Mouse (Mus musculus) spleen, adult 18-20 months (tissue): ENCODE results near the gene Mta1.

Experiments used
- DNase-seq, 2 experiments: peaks; one replicate each; pipeline ENCODE4 v3.0.0; 2022; ENCODE audit warnings: mixed read lengths in 2 of 2

Mta1 gene

GRCm38 (mm10) chr12:113098530-113099151 is 563 bp downstream of the Mta1 start:
- peak in 1 of 2 experiments; percentile 30 for DNase-seq

- no peak for DNase-seq
Observed at GRCm38 (mm10) chr12:113099470-113100237, 1.6 kb downstream of the Mta1 start.

DNA sequence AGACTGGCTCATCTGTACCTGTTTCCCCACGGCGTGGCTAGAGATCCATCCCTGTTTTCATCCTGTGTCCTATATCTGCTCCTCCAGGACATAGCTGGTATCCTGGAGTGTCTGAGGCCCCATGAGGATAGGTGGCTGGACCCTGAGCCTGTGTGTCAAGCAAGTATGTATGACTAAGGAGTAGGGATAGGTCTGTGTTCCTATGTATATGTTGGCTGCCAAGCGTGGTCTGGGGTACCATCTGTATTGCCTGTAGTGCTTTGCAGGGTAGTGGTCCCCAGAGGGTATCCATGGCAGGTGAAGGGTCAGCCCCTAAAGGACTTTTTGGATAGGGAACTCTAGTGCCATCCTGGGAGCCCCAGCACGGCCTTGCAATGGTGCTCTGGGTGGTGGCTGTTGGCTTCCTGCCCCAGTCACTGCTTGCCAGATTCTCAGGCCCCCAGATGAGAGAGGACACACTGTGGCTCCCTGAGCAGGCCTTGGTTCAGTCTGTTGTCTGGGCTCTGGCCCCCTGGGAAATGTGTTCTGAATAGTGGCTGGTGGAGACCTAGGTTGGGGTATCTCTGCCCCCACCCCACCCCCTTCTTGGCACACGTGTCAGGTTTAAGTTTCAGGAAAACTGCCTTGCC is 2.5 kb downstream of the Mta1 start:
- no peak for DNase-seq

DNA sequence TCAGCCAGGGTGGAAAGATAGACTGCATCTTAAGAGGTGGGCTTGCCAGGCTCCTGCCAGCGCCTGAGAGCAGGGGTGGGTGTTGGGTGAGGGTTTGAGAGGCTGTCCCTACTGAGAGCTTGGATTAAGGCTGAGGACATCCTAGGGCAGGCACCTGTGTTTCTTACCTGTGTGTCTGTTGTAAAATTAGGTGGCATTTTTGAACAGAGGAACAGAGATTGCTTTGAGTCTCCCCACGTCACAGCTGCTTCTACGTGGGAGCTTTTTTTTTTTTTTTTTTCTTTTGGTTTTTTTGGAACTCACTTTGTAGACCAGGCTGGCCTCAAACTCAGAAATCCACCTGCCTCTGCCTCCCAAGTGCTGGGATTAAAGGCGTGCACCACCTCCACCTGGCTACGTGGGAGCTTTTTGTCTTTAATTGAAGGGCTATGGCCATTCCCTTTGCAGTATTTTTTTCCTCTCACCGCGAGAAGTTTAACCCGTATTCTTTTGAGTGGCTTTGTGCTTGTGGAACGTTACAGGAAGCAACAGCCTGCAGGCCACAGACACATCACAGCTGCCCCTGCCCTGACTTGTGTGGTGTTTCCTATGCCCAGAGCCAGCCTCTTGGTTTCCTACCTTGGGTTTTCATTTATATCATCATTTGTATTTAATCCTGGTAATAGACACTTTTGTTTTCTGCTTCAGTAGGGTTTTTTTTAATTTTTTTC is 3.3 kb downstream of the Mta1 start:
- DNase-seq = no peak

DNA sequence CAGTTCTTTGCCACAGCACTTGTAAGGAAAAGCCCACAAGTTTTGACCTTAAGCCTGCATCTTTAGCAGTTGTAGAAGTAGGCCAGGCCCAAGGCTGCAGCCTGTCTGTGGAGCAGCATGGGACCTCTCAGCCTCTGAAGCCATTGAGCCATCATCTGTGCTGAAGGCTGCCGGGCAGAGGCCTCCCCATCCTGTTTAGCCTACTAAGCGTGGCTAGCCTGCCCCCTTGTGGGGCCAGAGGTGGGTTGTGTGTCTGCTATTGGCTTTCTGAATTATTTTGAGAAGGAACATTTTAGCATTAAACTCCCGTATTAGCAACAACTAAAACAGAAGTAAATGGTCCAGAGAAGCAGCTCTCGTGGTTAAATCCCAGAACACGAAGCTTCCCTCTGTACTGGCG is 4.4 kb downstream of the Mta1 start:
- peak; percentile 50 to 71 for DNase-seq

- no peak for DNase-seq
Observed at GRCm38 (mm10) chr12:113103846-113104451, 5.9 kb downstream of the Mta1 start.

DNA sequence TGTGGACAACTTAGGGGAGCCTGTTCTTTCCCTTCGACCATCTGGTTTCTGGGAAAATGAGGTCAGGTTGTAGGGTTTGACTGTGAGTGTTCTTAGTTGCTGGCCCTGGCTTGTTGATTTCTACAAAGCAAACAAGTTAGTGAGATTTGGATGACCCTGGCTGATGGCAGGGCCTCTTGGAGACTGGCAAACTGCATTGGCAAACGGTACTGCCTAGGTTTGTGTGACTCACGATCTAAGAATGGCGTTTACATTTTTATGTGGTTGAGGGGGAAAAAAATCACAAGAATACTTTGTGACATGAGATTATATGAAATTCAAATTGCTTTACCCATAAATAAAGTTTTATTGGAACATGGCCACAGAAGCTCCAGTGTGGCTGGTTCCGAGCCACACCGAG is 8.3 kb downstream of the Mta1 start:
- DNase-seq = no peak

DNA sequence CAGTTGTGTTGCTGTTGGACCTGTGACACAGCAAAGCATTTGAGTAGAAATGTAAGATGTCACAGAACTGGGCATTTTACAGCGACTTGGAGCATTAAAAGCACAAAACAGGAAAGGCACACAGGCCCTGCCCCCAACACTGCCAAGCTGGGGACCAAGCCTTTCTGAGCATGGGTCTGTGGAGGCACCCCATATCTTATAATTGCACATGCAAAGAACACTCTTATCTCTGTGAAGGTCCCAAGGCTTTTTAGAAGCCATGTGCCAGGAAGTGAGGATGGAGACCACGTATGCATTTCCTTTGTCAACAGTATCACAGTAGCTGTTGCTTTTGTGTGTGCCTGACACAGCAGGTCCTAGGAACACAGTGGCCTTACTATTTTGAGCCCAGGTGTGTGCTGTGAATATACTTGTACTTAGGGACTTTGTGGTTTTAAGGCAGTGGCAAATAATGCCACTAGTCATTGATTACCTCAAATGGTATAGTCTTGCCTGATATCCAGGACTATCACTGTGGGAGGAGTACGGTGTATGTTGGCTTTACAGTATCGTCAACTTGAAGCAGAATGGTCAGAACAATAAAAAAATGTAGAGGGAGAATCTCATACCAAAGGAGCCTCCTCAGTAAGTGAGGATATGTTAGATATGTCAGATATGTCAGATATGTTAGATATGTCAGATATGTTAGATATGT is 9.5 kb downstream of the Mta1 start:
- DNase-seq = no peak

DNA sequence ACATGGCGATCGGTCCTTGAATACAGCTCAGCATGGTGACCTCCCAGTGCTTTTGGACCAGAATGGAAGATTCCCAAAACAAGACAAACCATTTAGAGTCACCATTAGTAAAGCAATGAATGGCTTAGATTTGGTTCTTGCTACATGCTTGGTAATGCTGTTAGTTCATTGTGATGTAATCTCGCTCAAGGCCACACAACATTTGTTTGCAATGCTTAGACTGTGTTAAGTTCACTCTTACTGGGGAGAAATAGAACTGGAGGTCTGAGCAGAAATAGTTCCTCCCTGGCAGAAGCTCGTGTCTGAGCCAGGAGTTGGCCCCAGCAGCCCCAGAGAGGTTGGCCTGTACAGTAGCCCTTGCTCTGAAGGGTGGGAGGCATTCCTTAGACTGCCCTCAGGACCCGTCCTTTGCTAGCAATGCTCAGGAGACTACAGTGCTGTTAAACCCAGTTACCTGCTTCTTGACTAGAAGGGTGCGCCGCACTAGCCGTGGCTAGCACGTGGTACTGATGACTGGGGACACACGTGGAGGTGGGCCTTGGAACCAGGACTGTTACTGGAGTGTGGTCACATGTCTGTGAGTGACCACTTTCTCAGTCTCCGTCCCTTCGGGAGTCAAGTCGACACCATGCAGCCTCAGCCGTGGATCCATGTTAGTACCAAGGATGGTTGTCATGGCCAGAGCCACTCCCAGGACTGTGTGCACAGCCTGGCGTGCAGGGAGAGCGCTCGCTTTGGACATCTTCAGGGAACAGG is 10.6 kb downstream of the Mta1 start:
- DNase-seq = no peak

DNA sequence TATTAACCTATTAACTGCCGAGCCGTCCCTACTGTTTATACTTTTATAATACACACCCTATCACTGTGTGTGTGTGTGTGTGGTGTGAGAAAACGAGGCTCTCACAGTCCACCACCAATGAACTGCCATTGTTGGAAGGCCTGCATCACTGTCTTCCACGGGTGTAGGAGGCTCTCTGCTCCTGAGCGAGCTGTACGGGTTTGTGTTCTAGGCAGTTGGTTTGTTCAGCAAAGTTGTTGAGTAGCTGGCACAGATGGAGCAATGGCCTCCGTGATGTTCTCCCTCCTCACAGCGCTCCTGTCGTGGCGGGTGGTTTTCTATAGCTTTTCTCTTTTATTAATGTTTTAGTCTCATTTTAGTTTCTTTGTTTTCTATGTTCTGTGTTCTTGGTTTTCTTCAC is 11.7 kb downstream of the Mta1 start:
- DNase-seq = no peak

- no peak for DNase-seq
Observed at GRCm38 (mm10) chr12:113114141-113114540, 16.1 kb downstream of the Mta1 start.

DNA sequence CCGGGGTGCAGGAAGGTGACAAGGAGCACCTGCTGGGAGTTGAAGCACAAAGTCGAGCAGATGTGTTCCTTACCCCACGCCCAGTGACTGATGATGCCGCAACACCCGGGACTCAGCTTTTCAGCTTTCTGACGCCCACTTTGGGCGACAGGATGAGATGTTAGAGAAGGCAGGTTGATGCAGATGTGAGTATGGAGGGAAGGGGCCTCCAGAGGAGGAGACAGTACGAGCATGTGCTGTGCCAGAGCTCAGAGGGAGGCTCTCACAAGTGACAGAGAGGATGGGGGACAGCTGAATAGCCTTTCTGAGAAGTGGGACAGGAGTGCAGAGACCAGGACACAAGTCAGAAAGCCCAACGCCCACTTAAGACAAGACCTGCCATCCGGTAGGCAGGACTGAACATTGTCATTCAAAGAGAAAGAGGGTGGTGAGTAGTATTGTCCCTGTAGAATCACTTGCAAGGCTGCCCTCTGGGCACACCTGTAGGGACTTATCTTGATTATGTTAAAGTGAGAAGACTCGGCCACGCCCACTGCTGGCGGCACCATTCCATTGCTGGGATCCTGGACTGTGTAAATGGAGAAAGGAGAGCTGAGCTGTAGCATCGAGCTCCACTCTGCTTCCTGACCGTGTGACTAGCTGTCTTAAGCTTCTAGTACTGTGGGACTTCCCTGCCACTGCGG is 16.9 kb downstream of the Mta1 start:
- DNase-seq = no peak

- DNase-seq = peak; percentile 41 to 73
Observed at GRCm38 (mm10) chr12:113119516-113120410, 21.7 kb downstream of the Mta1 start.

DNA sequence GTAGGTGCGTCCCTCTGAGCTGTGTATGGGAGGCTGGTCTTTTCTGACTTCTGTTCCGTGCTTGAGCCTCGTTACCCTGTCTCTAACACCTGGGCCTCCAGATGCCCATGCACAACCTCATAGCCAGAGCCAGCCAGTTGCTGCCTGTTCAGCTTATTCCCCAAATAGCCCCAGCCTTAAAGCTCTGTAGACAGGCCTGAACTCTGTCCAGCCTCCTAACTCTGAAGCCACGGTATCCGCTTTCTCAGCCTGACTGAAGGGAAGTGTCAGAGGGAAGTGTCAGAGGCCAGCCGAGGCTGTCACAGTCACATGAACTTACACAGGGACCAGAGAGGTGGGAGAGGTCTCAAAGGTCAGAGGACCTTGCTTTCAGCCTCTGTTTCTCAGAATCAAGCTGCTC is 26.6 kb downstream of the Mta1 start:
- no peak for DNase-seq

DNA sequence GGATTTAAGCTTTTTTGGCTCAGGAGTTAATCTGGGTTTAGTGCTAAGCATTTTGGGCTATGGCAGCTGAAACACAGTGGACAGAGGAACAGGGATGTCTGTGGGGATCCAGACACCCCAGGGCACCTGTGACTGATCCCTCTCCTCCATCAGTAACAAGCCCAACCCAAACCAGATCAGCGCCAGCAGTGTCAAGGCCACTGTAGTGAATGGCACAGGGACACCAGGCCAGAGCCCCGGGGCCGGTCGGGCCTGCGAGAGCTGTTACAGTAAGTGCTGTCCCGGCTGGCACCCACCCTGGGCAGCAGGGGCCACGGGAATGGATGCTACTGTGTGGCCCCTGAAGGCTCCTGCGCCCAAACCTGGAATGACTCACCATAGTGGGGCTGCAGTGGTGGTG is 32.7 kb downstream of the Mta1 start:
- DNase-seq = no peak

GRCm38 (mm10) chr12:113131601-113132000 is 33.5 kb downstream of the Mta1 start:
- DNase-seq = no peak

DNA sequence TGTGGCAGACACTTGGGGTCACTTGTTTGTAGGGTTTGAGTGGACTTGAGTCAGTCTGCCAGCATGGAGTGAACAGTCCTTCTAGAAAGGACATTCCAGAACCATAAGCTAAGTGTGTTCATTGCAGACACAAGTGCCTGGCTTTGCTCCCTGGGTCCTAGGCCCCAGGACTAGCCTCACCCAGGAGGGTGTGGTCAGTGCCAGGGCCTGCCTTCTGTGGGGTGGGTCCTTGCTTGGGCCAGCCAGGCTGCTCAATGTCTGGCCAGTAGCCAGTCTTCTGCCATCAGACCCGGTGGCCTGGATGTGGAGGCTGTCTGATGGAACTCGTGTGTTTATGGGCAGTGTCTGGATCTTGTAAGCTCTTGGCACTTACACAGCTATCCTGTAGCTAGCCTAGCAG is 34.5 kb downstream of the Mta1 start:
- DNase-seq = no peak

GRCm38 (mm10) chr12:113133260-113133659 is 35.2 kb downstream of the Mta1 start:
- no peak for DNase-seq

DNA sequence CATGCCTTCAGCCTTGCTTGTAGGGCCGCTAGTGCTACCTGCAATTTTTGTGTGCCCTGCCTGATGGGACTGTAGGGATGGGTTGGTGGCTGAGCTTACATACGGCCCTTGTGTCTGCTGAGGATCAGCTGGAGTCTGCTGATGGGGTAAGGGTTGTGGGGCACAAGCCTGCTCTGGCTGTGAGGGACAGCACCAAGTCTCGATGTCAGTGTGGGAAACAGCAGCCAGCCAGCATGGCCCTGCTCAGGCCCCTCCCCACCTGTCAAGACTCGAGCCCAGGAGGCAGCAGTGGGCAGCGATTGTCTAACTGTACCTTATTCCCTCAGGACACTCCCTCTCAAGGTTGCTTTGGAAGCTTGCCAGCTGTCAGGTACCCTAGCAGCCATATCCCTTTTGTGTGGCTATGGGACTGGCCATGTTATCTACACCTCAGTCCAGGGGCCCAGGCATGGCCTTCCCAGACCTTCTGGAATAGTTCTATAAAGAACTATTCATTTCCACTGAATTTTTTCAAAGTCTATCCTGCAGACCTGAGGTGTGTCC is 35.9 kb downstream of the Mta1 start:
- no peak for DNase-seq

DNA sequence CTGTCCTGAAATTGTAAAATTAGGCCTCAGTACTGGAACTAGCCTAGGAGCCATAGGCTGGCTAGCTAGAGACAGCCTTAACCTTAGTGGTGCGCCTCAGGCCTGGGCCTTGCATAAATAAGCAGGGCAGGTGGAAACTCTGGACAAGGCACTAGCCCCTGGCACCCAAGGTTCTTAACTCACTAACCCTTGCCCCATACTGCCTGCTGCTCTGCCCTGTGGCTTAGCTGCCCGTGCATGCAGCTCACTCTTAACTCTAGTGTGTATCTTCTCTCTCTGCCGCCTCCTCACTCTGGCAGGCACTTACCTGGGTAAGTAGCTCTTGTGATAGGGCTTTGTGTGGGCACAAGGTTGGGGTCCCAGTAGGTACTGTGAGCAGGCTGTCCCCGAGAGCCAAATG is 36.4 kb downstream of the Mta1 start:
- no peak for DNase-seq
